Mouse (Mus musculus) ES-Bruce4 (cell line): Measurements from ENCODE around the gene Gm21976. TPM values are rescaled to one million over a fixed set of nuclear protein-coding genes. Genes with fewer than 3 reads are reported as not detected.
A peak's percentile ranks its signal among the peaks of the same experiment; 100 is the strongest.

Experiments
- H3K27ac ChIP-seq: 2 replicates; pipeline ENCODE4 v1.5.1; 2012; ENCODE audit warnings: low read length, inconsistent platforms; ENCODE audit not compliant: insufficient read depth
- H3K27me3 ChIP-seq: 2 replicates; pipeline ENCODE4 v1.6.1; 2012; ENCODE audit warnings: mild to moderate bottlenecking, low read length, inconsistent platforms; ENCODE audit not compliant: control insufficient read depth, poor library complexity, insufficient read depth, severe bottlenecking
- H3K36me3 ChIP-seq: 2 replicates; pipeline ENCODE4 v1.6.1; 2012; ENCODE audit warnings: inconsistent platforms, mild to moderate bottlenecking, low read length, moderate library complexity; ENCODE audit not compliant: control insufficient read depth, poor library complexity, insufficient read depth, severe bottlenecking
- H3K4me1 ChIP-seq: one replicate; pipeline ENCODE4 v1.8.1; 2011; ENCODE audit warnings: low read length; ENCODE audit not compliant: control insufficient read depth, insufficient read depth
- H3K4me3 ChIP-seq: 2 replicates; pipeline ENCODE4 v1.5.1; 2011; ENCODE audit warnings: low read depth, mild to moderate bottlenecking, low read length
- H3K9ac ChIP-seq: 2 replicates; pipeline ENCODE4 v1.6.1; 2012; ENCODE audit warnings: low read depth, mild to moderate bottlenecking, inconsistent platforms; ENCODE audit not compliant: poor library complexity, severe bottlenecking
- H3K9me3 ChIP-seq: replicated peaks from 2 replicates; pipeline ENCODE4 v1.6.1; 2012; ENCODE audit warnings: mild to moderate bottlenecking, low read length, inconsistent platforms; ENCODE audit not compliant: control insufficient read depth, poor library complexity, insufficient read depth, severe bottlenecking
- CTCF ChIP-seq: IDR thresholded peaks from one replicate; pipeline ENCODE4 v1.8.1; 2011; ENCODE audit warnings: low read depth, low read length
- EP300 ChIP-seq: IDR thresholded peaks from 2 replicates; pipeline ENCODE4 v1.6.1; 2011; ENCODE audit warnings: low read depth, low read length; ENCODE audit not compliant: insufficient read depth
- POLR2A ChIP-seq: IDR thresholded peaks from one replicate; pipeline ENCODE4 v1.8.1; 2011; ENCODE audit warnings: low read length; ENCODE audit not compliant: insufficient read depth
- polyA plus RNA-seq: library from polyadenylated mRNA; stranded (reverse); fragments of >200 nt; gene quantifications from 2 replicates; pipeline ENCODE4 v1.2.4, GENCODE M21; 2011; ENCODE audit warnings: low read depth; ENCODE audit not compliant: missing spikeins, insufficient read depth, insufficient read length

Gm21976 gene
- polyA plus RNA-seq, 1 experiment = not detected

DNA sequence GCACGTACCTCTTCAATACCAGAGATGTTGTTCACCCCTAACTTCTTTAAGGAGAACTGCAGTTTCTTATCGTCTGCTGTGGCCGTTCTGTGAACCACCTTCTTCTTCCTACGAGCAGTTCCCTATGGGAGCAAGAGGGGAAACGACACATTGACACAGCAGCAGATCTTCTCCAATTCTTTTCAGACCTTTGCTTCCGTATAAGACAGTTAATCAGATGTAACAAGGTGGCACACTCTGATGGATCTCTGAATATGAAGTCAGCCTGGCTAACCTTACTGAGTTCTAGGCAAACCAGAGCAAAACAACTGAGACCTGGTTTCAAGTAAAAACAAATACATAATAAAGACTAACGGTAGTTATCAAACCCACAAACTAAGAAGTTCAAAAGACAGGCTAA is 33.9 kb downstream of the Gm21976 start:
- no peaks in the 10 kb centered on the region for H3K4me1 ChIP-seq
- no peak overlapping the region for H3K27ac ChIP-seq
- no peaks in the 10 kb centered on the region for H3K9me3 ChIP-seq
- no peak overlapping the region for H3K9ac ChIP-seq
- no peak for TF ChIP-seq POLR2A
- no peak for TF ChIP-seq CTCF
- no peak for TF ChIP-seq EP300
- no peak overlapping the region for H3K4me3 ChIP-seq
- no peaks in the 10 kb centered on the region for H3K27me3 ChIP-seq
- peaks cover 63% of the 10 kb centered on the region for H3K36me3 ChIP-seq

DNA sequence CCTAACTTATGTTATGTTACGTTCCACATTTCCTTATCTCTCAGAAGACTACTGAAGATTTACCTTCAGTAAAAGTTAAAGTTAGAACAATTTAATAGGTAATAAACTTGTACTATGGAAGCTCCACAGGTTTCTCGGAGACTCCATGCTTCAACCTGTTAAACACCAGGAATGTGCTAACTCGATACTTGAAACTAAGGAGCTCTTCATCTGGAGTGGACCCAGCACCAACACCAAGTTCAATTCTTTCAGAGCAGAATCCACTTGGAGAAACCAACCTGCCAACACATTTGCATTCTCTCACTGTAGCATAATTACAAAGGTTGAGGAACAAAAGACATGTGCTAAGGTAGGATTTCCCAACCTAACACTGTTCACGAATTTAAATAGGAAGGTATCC is 35.4 kb downstream of the Gm21976 start:
- H3K4me1 ChIP-seq = no peaks in the 10 kb centered on the region
- peak overlapping the region; percentile 42 for H3K4me3 ChIP-seq
- TF ChIP-seq EP300 = no peak
- TF ChIP-seq CTCF = no peak
- TF ChIP-seq POLR2A = no peak
- H3K27ac ChIP-seq = no peak overlapping the region
- H3K36me3 ChIP-seq = peaks cover 52% of the 10 kb centered on the region
- peak overlapping the region; percentile 100 for H3K9ac ChIP-seq
- no peaks in the 10 kb centered on the region for H3K9me3 ChIP-seq
- H3K27me3 ChIP-seq = no peaks in the 10 kb centered on the region

GRCm38 (mm10) chr13:98316140-98316479 is 36.4 kb downstream of the Gm21976 start:
- H3K27me3 ChIP-seq = no peaks in the 10 kb centered on the region
- peak overlapping the region; percentile 100 for H3K9ac ChIP-seq
- peak overlapping the region; percentile 30; the same call in 1 of the 2 replicates for H3K27ac ChIP-seq
- no peak for TF ChIP-seq EP300
- peaks cover 42% of the 10 kb centered on the region for H3K36me3 ChIP-seq
- no peaks in the 10 kb centered on the region for H3K4me1 ChIP-seq
- peak overlapping the region; percentile 89 for H3K4me3 ChIP-seq
- no peaks in the 10 kb centered on the region for H3K9me3 ChIP-seq

- Histone ChIP-seq H3K4me1 (no peaks in the 10 kb centered on the region), H3K36me3 (peaks cover 37% of the 10 kb centered on the region), H3K4me3 (peak within 1 kb of the TSS; percentile 89), H3K9me3 (no peaks in the 10 kb centered on the region), H3K9ac (peak within 1 kb of the TSS; percentile 100), H3K27me3 (no peaks in the 10 kb centered on the region), H3K27ac (peak within 1 kb of the TSS; percentile 90)
- TF ChIP-seq POLR2A (no peak), EP300 (no peak), CTCF (no peak)
These were observed 37.0 kb downstream of the Gm21976 start, which contains the start of gene Btf3 for GRCm38 (mm10) chr13:98316480-98317245. Btf3 (minus strand) TSS chr13:98317006.

GRCm38 (mm10) chr13:98317246-98317677 is 37.6 kb downstream of the Gm21976 start:
- Histone ChIP-seq H3K27ac (peak overlapping the region; percentile 90), H3K36me3 (peaks cover 31% of the 10 kb centered on the region), H3K9me3 (no peaks in the 10 kb centered on the region), H3K4me1 (no peaks in the 10 kb centered on the region), H3K4me3 (peak overlapping the region; percentile 84), H3K9ac (peak overlapping the region; percentile 100), H3K27me3 (no peaks in the 10 kb centered on the region)
- no peak for TF ChIP-seq CTCF
- TF ChIP-seq POLR2A = no peak
- no peak for TF ChIP-seq EP300

- peaks cover 25% of the 10 kb centered on the region for H3K36me3 ChIP-seq
- H3K27me3 ChIP-seq = no peaks in the 10 kb centered on the region
- H3K9me3 ChIP-seq = no peaks in the 10 kb centered on the region
- H3K4me1 ChIP-seq = no peaks in the 10 kb centered on the region
- peak overlapping the region; percentile 100 for H3K9ac ChIP-seq
- TF ChIP-seq POLR2A (no peak), EP300 (no peak), CTCF (no peak)
- H3K4me3 ChIP-seq = no peak overlapping the region
- no peak overlapping the region for H3K27ac ChIP-seq
These were observed 38.2 kb downstream of the Gm21976 start for GRCm38 (mm10) chr13:98317911-98318310.
